ENCODE assay signal across 8 mouse cellular contexts in genomic region chr5:125134795-125135468, GRCm38 (mm10). TPM values are rescaled to one million over a fixed set of nuclear protein-coding genes. Genes with fewer than 3 reads are reported as not detected.
A peak's percentile ranks its signal among the peaks of the same experiment; 100 is the strongest.
DNase-seq lines count a peak whose midpoint lies in the region; ATAC-seq and TF ChIP-seq lines count a peak whose summit lies in the region.

No protein-coding gene starts in this region.

- no peaks in the 10 kb centered on the region for H3K27me3 ChIP-seq in embryonic facial prominence, embryonic 13.5 days
- H3K27me3 ChIP-seq in heart, embryonic 15.5 days = no peaks in the 10 kb centered on the region
- H3K27me3 ChIP-seq in liver, embryonic 14.5 days (ENCODE audit: control insufficient read depth, insufficient read depth, low read length) = no peaks in the 10 kb centered on the region

- peak overlapping the region; percentile 14 for H3K4me2 ChIP-seq in embryonic facial prominence, embryonic 13.5 days
- peak overlapping the region; percentile 29 for H3K4me2 ChIP-seq in heart, embryonic 15.5 days
- no peak overlapping the region for H3K4me2 ChIP-seq in liver, embryonic 14.5 days (ENCODE audit: low read depth)

- 17% methylated on average over 11 of the region's 11 CpGs for WGBS in embryonic facial prominence, embryonic 13.5 days
- WGBS in heart, embryonic 15.5 days = 25% methylated on average over 11 of the region's 11 CpGs
- 67% methylated on average over 11 of the region's 11 CpGs for WGBS in liver, embryonic 14.5 days (ENCODE audit: insufficient replicate concordance)
- WGBS in olfactory bulb, adult 2 months = 8% methylated on average over 11 of the region's 11 CpGs

- no peaks in the 10 kb centered on the region for H3K36me3 ChIP-seq in embryonic facial prominence, embryonic 13.5 days
- H3K36me3 ChIP-seq in heart, embryonic 15.5 days = no peaks in the 10 kb centered on the region
- no peaks in the 10 kb centered on the region for H3K36me3 ChIP-seq in liver, embryonic 14.5 days (replicated peaks; ENCODE audit: control insufficient read depth, insufficient read depth, low read depth)

- peak; percentile 72 for DNase-seq in adrenal gland, postnatal 10 days
- DNase-seq in adrenal gland, adult 8-10 months = no peak
- peak; percentile 78 for DNase-seq in kidney, postnatal 10 days
- no peak for DNase-seq in liver, embryonic 14.5 days (ENCODE audit: low read depth in 3 of 3, low spot score in 3 of 3)
- DNase-seq in thymus, adult 18-20 months = no peak

- peaks cover 93% of the 10 kb centered on the region for H3K4me1 ChIP-seq in embryonic facial prominence, embryonic 13.5 days
- peaks cover 93% of the 10 kb centered on the region for H3K4me1 ChIP-seq in heart, embryonic 15.5 days (replicated peaks)
- peaks cover 0 to 12% of the 10 kb centered on the region in 2 experiments; a peak in 2 of 4 replicates for H3K4me1 ChIP-seq in liver, embryonic 14.5 days (replicated peaks; ENCODE audit: control insufficient read depth in 2 of 2, insufficient read depth in 2 of 2, low read length in 1 of 2)
- peaks cover 92% of the 10 kb centered on the region for H3K4me1 ChIP-seq in olfactory bulb, adult 2 months (ENCODE audit: control insufficient read depth, insufficient read depth, low read length)

- no peak for TF ChIP-seq POLR2A in olfactory bulb, adult 2 months (IDR thresholded peaks at IDR 0.05; ENCODE audit: insufficient read depth, low read depth, low read length)

- H3K4me3 ChIP-seq in embryonic facial prominence, embryonic 13.5 days = no peak overlapping the region
- no peak overlapping the region for H3K4me3 ChIP-seq in heart, embryonic 15.5 days
- H3K4me3 ChIP-seq in liver, embryonic 14.5 days (ENCODE audit: insufficient read depth in 1 of 2, low read depth in 2 of 2, low read length in 2 of 2) = no peak overlapping the region
- H3K4me3 ChIP-seq in olfactory bulb, adult 2 months (ENCODE audit: insufficient read depth, low read depth, low read length) = no peak overlapping the region

- H3K27ac ChIP-seq in embryonic facial prominence, embryonic 13.5 days = peak overlapping the region; percentile 78
- peak overlapping the region; percentile 83 for H3K27ac ChIP-seq in heart, embryonic 15.5 days
- no peak overlapping the region for H3K27ac ChIP-seq in liver, embryonic 14.5 days
- H3K27ac ChIP-seq in olfactory bulb, adult 2 months (ENCODE audit: insufficient read depth, low read depth, low read length) = peak overlapping the region; percentile 91

- ATAC-seq in embryonic facial prominence, embryonic 13.5 days (ENCODE audit: insufficient number of reproducible peaks, insufficient read depth, low FRiP score, low TSS enrichment, low read depth) = peak; percentile 71
- ATAC-seq in heart, embryonic 15.5 days (replicated peaks; ENCODE audit: insufficient number of reproducible peaks, insufficient read depth, low FRiP score, low read depth) = peak; percentile 75
- ATAC-seq in liver, embryonic 14.5 days (ENCODE audit: insufficient read depth) = peak; percentile 57

- TF ChIP-seq CTCF in liver, embryonic 14.5 days (IDR thresholded peaks at IDR 0.05; ENCODE audit: low read depth) = no peak
- TF ChIP-seq CTCF in olfactory bulb, adult 2 months (IDR thresholded peaks at IDR 0.05; ENCODE audit: insufficient read depth, low read depth, low read length) = 0 out of 2 replicates have a peak, but pooled peaks have one; percentile 10

- H3K9ac ChIP-seq in embryonic facial prominence, embryonic 13.5 days = peak overlapping the region; percentile 6; the same call in 1 of the 2 replicates
- peak overlapping the region; percentile 9; the same call in 1 of the 2 replicates for H3K9ac ChIP-seq in heart, embryonic 15.5 days
- H3K9ac ChIP-seq in liver, embryonic 14.5 days (replicated peaks) = no peak overlapping the region

- H3K9me3 ChIP-seq in embryonic facial prominence, embryonic 13.5 days = no peaks in the 10 kb centered on the region
- no peaks in the 10 kb centered on the region for H3K9me3 ChIP-seq in heart, embryonic 15.5 days (replicated peaks)
- H3K9me3 ChIP-seq in liver, embryonic 14.5 days (ENCODE audit: control insufficient read depth, low read length) = no peaks in the 10 kb centered on the region

- TF ChIP-seq EP300 in liver, embryonic 14.5 days (IDR thresholded peaks at IDR 0.05; ENCODE audit: low read depth) = no peak

RNA-seq across cellular contexts. Expression of gene Ncor2, which starts 44.1 kb away (rescaled TPM):
- total RNA-seq in adrenal gland, postnatal 10 days (2021) = 100 to 1,000 TPM; 125 to 153 TPM
- 100 to 1,000 TPM; 188 to 380 (median 257) TPM for total RNA-seq in adrenal gland, adult 8-10 months (2022)
- 35.1 and 36.2 TPM in 2 replicates for polyA plus RNA-seq in embryonic facial prominence, embryonic 13.5 days (2015; fragmentation: Nextera tagmentation; extraction: Ambion mirVana)
- 14.9 and 22.2 TPM in 2 replicates for polyA plus RNA-seq in heart, embryonic 15.5 days (2015; fragmentation: Nextera tagmentation; extraction: Ambion mirVana)
- polyA plus RNA-seq in liver, embryonic 14.5 days (2012; rRNA removed) = 4.1 and 4.4 TPM in 2 replicates
- polyA plus RNA-seq in liver, embryonic 14.5 days (2014; fragmentation: Nextera tagmentation; extraction: Ambion mirVana) = 3.2 and 3.5 TPM in 2 replicates
- not detected in 2 replicates for polyA plus RNA-seq in olfactory bulb, adult 2 months (2012; ENCODE audit: insufficient read depth, insufficient read length, low replicate concordance, missing spikeins)

Comparison
In these comparisons a context has a peak if more than half of its experiments do, and no peak if none do; other contexts are left out.
1. DNase-seq: peak in adrenal gland, postnatal 10 days (single experiment) and kidney, postnatal 10 days (single experiment); none in adrenal gland, adult 8-10 months (single experiment), liver, embryonic 14.5 days (0 of 3) and thymus, adult 18-20 months (0 of 2).
2. Peak in every context shown above with its lines, with median percentiles within 50 percentile points of each other: ATAC-seq.